Mouse (Mus musculus): ENCODE data around the gene Fam210b. TPM values are rescaled to one million over a fixed set of nuclear protein-coding genes. Genes with fewer than 3 reads are reported as not detected.

The Fam210b gene
- polyA plus RNA-seq, 1 experiment from 2014 or later, result 13.1 TPM

DNA sequence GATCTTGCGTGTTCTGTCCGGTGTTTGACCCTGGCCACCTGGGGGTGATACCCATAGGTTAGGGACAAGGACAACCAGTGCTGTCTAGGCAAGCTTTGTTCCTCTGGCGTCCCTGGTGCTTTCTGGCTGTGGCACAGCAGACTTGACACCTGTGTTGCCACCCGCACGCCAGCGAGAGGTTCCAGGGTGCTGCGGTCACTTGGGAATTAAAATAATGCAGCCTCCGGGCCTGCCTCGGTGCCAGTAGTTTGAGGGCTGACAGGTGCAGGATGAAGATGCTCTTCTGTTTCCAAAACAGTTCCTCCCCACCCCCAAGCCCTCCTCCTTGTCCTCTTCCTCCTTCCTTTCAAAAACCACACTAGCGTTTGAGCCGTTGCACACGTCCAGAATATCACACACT, 36.5 kb downstream of the Fam210b start:
- H3K4me1 ChIP-seq (ENCODE audit: control insufficient read depth, insufficient read depth, low read length), result no peaks in the 10 kb centered on the region
- no peak overlapping the region for H3K27ac ChIP-seq (replicated peaks; ENCODE audit: low read depth, low read length)
- WGBS, result 88% methylated on average over 11 of the region's 12 CpGs
- H3K9ac ChIP-seq (ENCODE audit: low read depth, low read length), result no peak overlapping the region
- no peak for DNase-seq (ENCODE audit: low spot score)
- H3K27me3 ChIP-seq (replicated peaks; ENCODE audit: control insufficient read depth, insufficient read depth, low read length), result no peaks in the 10 kb centered on the region
- peaks cover 60% of the 10 kb centered on the region for H3K36me3 ChIP-seq (ENCODE audit: control insufficient read depth, insufficient read depth, low read length)
- H3K4me3 ChIP-seq (ENCODE audit: low read depth, low read length), result no peak overlapping the region
- H3K9me3 ChIP-seq (ENCODE audit: control insufficient read depth, low read length), result no peaks in the 10 kb centered on the region
- ATAC-seq (ENCODE audit: low read depth), result no peak
- no peak overlapping the region for H3K4me2 ChIP-seq (ENCODE audit: low read depth, low read length)

DNA sequence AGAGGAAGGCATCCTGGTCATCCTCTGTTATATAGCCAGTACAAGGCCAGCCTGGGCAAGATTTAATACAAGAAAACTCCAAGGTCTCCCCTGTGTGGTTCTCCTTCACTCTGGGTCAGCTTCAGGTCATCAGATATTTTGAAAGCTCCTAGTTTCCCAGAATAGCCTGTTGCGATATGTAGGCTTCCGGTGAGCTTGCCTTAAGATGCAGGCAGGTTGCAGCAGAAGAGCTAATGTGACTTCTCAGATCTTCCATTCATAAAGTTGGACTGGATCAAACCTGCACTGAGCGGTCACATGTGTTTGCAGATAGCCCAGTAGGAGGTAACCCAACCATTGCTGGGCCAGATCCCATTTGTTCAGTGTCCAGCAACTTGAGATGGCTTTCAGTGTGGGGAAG, 39.4 kb downstream of the Fam210b start:
- H3K4me1 ChIP-seq (ENCODE audit: control insufficient read depth, insufficient read depth, low read length), result no peaks in the 10 kb centered on the region
- no peak for DNase-seq (ENCODE audit: low spot score)
- peaks cover 32% of the 10 kb centered on the region for H3K36me3 ChIP-seq (ENCODE audit: control insufficient read depth, insufficient read depth, low read length)
- WGBS, result 87% methylated on average over 3 of the region's 3 CpGs
- ATAC-seq (ENCODE audit: low read depth), result no peak
- no peak overlapping the region for H3K4me2 ChIP-seq (ENCODE audit: low read depth, low read length)
- no peak overlapping the region for H3K9ac ChIP-seq (ENCODE audit: low read depth, low read length)
- H3K27ac ChIP-seq (replicated peaks; ENCODE audit: low read depth, low read length), result no peak overlapping the region
- no peaks in the 10 kb centered on the region for H3K27me3 ChIP-seq (replicated peaks; ENCODE audit: control insufficient read depth, insufficient read depth, low read length)
- no peaks in the 10 kb centered on the region for H3K9me3 ChIP-seq (ENCODE audit: control insufficient read depth, low read length)
- H3K4me3 ChIP-seq (ENCODE audit: low read depth, low read length), result no peak overlapping the region

DNA sequence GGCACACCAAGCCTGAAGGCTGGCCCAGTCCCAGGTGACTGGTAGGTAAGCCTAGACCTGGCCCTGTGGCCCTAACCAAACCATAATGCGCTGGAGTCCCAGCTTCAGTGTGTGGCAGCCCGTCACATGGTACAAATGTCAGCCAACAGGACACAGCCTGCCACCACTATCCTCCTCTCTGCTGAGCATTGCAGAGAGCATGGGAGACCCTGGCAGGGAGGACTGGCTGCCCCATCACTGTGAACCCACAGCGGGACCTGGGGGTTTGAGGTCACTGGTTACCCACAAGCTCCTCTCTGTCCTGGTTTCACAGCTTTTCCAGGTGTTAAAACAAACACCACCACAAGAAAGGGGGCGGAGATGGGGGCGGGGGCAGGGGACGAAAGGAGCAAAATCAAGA, 45.0 kb downstream of the Fam210b start:
- H3K27me3 ChIP-seq (replicated peaks; ENCODE audit: control insufficient read depth, insufficient read depth, low read length), result no peaks in the 10 kb centered on the region
- DNase-seq (ENCODE audit: low spot score) (no peak), ATAC-seq (ENCODE audit: low read depth) (no peak)
- H3K27ac ChIP-seq (replicated peaks; ENCODE audit: low read depth, low read length), result no peak overlapping the region
- H3K4me3 ChIP-seq (ENCODE audit: low read depth, low read length), result no peak overlapping the region
- H3K36me3 ChIP-seq (ENCODE audit: control insufficient read depth, insufficient read depth, low read length), result no peaks in the 10 kb centered on the region
- H3K9ac ChIP-seq (ENCODE audit: low read depth, low read length), result no peak overlapping the region
- H3K4me1 ChIP-seq (ENCODE audit: control insufficient read depth, insufficient read depth, low read length), result no peaks in the 10 kb centered on the region
- WGBS, result 49% methylated on average over 6 of the region's 6 CpGs
- H3K4me2 ChIP-seq (ENCODE audit: low read depth, low read length), result no peak overlapping the region
- H3K9me3 ChIP-seq (ENCODE audit: control insufficient read depth, low read length), result no peaks in the 10 kb centered on the region

DNA sequence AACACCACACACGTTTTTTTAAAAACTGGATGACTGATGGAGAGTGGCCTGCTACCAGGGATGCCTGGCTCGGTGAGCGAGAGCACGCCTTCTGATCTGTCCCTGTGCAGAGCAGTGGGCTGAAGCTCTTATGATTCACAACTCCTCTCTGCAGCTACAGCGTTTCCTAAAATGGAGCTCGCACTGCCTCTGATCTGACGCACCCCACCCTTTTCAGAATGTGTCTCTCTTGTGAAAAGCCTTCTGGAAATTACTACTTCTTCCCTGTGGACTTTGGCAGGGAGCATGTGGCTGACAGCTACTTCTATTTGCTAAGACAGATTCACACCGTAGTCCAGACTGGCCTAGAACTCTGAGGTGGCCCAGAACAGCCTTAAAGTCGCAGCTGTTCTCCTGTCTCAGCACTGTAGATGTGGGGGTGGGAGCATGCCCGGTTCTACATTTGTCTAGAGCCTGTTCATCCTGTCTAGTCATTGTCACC, 46.7 kb downstream of the Fam210b start:
- ATAC-seq (ENCODE audit: low read depth), result no peak
- WGBS, result 62% methylated on average over 10 of the region's 10 CpGs

DNA sequence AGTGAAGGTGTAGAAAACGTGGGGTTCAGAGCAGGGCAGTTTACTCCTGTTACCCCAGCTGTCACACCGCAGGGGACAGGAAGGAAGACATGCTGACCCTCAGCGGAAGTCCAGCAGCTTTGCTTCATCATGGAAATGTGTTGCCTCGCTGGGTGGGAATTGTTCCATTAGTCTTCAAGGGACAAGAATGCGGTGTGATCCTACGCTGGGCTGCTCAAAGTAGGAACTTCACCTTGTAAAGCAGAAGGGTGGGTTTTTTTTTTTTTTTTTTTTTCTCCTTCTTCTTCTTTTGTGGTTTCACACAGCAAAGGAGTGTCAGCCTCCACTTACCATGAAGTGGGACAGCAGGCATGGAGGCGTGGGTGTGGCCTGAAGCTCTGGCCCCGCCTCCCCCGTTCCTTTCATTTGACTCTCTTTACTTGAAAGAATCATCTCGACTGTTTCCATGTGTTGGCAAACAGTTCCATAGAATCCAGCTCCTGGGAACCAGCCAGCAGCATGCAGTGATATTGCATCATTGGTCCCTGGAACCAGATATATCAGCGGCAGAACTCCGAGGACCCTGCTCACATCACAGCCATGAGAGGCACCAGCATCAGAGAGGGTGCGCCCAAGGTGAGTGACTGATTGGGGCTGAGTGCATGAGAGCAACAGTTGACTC, 48.2 kb downstream of the Fam210b start, which contains the start of gene Cass4:
Cass4 (plus strand) TSS at position 404 of the 661 bp plus-strand sequence.
- Histone ChIP-seq H3K27me3 (replicated peaks; ENCODE audit: control insufficient read depth, insufficient read depth, low read length) (no peaks in the 10 kb centered on the region), H3K4me2 (ENCODE audit: low read depth, low read length) (no peak within 1 kb of the TSS), H3K9ac (ENCODE audit: low read depth, low read length) (no peak within 1 kb of the TSS), H3K36me3 (ENCODE audit: control insufficient read depth, insufficient read depth, low read length) (no peaks in the 10 kb centered on the region), H3K9me3 (ENCODE audit: control insufficient read depth, low read length) (no peaks in the 10 kb centered on the region), H3K27ac (replicated peaks; ENCODE audit: low read depth, low read length) (no peak within 1 kb of the TSS), H3K4me3 (ENCODE audit: low read depth, low read length) (no peak within 1 kb of the TSS), H3K4me1 (ENCODE audit: control insufficient read depth, insufficient read depth, low read length) (no peaks in the 10 kb centered on the region)
- no peak for DNase-seq (ENCODE audit: low spot score)
- 35% methylated on average over 13 of the region's 13 CpGs for whole genome bisulfite sequencing
- no peak for ATAC-seq (ENCODE audit: low read depth)

More for the DNA sequence above, 46.7 kb downstream of the Fam210b start:
- no peaks in the 10 kb centered on the region for H3K4me1 ChIP-seq (ENCODE audit: control insufficient read depth, insufficient read depth, low read length)
- no peaks in the 10 kb centered on the region for H3K27me3 ChIP-seq (replicated peaks; ENCODE audit: control insufficient read depth, insufficient read depth, low read length)
- no peak for DNase-seq (ENCODE audit: low spot score)
- H3K27ac ChIP-seq (replicated peaks; ENCODE audit: low read depth, low read length), result no peak overlapping the region
- no peaks in the 10 kb centered on the region for H3K9me3 ChIP-seq (ENCODE audit: control insufficient read depth, low read length)
- no peak overlapping the region for H3K4me2 ChIP-seq (ENCODE audit: low read depth, low read length)
- H3K36me3 ChIP-seq (ENCODE audit: control insufficient read depth, insufficient read depth, low read length), result no peaks in the 10 kb centered on the region
- no peak overlapping the region for H3K4me3 ChIP-seq (ENCODE audit: low read depth, low read length)
- H3K9ac ChIP-seq (ENCODE audit: low read depth, low read length), result no peak overlapping the region

DNA sequence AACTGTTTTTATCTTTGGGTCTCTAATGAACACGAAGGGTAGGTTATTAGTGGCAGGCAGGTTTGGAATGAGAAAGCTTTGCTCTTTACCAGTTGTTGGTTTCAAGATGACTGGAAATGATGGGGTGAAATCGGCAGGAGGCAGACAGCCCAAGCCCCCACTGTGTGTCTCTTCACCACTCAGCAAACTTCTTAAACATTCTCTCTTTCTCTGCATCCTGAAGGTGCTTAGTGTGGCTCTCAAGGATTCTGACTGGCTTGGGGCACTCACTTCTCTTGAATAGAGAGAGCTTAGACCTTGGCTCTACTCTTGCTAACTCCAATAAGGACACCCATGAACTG, 48.7 kb downstream of the Fam210b start:
- Histone ChIP-seq H3K27ac (replicated peaks; ENCODE audit: low read depth, low read length) (no peak overlapping the region), H3K9me3 (ENCODE audit: control insufficient read depth, low read length) (no peaks in the 10 kb centered on the region), H3K36me3 (ENCODE audit: control insufficient read depth, insufficient read depth, low read length) (no peaks in the 10 kb centered on the region), H3K4me3 (ENCODE audit: low read depth, low read length) (no peak overlapping the region), H3K27me3 (replicated peaks; ENCODE audit: control insufficient read depth, insufficient read depth, low read length) (no peaks in the 10 kb centered on the region), H3K4me1 (ENCODE audit: control insufficient read depth, insufficient read depth, low read length) (no peaks in the 10 kb centered on the region), H3K9ac (ENCODE audit: low read depth, low read length) (no peak overlapping the region), H3K4me2 (ENCODE audit: low read depth, low read length) (no peak overlapping the region)
- no peak for DNase-seq (ENCODE audit: low spot score)
- ATAC-seq (ENCODE audit: low read depth), result no peak
- WGBS, result 72% methylated on average over 2 of the region's 2 CpGs

DNA sequence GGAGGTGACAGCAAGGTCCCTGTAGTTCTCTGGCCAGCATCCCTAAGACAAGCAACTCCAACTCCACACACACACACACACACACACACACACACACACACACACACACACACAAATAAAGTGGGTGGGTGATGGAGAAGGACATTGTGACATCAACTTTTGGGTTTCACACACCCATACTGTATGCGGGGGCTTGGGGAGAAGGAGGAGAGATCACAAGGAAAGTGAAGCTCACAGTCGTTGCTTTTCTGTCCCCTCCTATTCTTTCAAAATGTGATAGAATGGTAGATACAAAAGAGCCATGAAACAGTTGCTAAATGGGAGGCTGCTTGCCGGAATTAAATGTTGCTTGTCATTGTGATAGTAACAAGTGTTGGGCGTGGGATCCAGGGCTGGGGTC, 49.3 kb downstream of the Fam210b start:
- Histone ChIP-seq H3K4me2 (ENCODE audit: low read depth, low read length) (no peak overlapping the region), H3K4me3 (ENCODE audit: low read depth, low read length) (no peak overlapping the region), H3K9ac (ENCODE audit: low read depth, low read length) (no peak overlapping the region), H3K4me1 (ENCODE audit: control insufficient read depth, insufficient read depth, low read length) (no peaks in the 10 kb centered on the region), H3K9me3 (ENCODE audit: control insufficient read depth, low read length) (no peaks in the 10 kb centered on the region), H3K27me3 (replicated peaks; ENCODE audit: control insufficient read depth, insufficient read depth, low read length) (no peaks in the 10 kb centered on the region), H3K27ac (replicated peaks; ENCODE audit: low read depth, low read length) (no peak overlapping the region), H3K36me3 (ENCODE audit: control insufficient read depth, insufficient read depth, low read length) (no peaks in the 10 kb centered on the region)
- WGBS, result 78% methylated on average over 4 of the region's 4 CpGs
- ATAC-seq (ENCODE audit: low read depth), result no peak
- DNase-seq (ENCODE audit: low spot score), result no peak

DNA sequence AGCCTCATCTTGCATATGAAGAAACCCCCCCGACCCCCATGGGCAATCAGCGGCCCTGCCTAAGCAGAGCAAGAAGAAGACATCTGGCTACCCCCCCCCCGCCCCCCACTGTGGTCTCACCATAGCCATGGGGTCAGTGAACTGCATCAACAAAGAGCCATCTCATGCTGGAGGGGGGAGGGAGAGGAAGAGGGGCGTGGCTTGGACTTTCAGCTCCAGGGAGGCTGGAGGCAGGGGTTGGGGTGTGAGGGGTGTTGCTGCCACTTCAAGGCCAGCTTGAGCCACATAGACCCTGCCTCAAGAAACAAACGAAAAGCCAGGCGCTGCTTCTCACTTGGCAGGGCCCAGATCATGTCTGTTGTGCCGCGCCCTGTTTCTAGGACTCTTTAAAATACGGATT, 50.6 kb downstream of the Fam210b start:
- H3K27ac ChIP-seq (replicated peaks; ENCODE audit: low read depth, low read length), result no peak overlapping the region
- no peak overlapping the region for H3K4me3 ChIP-seq (ENCODE audit: low read depth, low read length)
- H3K27me3 ChIP-seq (replicated peaks; ENCODE audit: control insufficient read depth, insufficient read depth, low read length), result no peaks in the 10 kb centered on the region
- no peaks in the 10 kb centered on the region for H3K4me1 ChIP-seq (ENCODE audit: control insufficient read depth, insufficient read depth, low read length)
- no peak overlapping the region for H3K9ac ChIP-seq (ENCODE audit: low read depth, low read length)
- 46% methylated on average over 9 of the region's 9 CpGs for WGBS
- ATAC-seq (ENCODE audit: low read depth), result no peak
- H3K9me3 ChIP-seq (ENCODE audit: control insufficient read depth, low read length), result no peaks in the 10 kb centered on the region
- no peak overlapping the region for H3K4me2 ChIP-seq (ENCODE audit: low read depth, low read length)
- DNase-seq (ENCODE audit: low spot score), result no peak
- H3K36me3 ChIP-seq (ENCODE audit: control insufficient read depth, insufficient read depth, low read length), result no peaks in the 10 kb centered on the region

DNA sequence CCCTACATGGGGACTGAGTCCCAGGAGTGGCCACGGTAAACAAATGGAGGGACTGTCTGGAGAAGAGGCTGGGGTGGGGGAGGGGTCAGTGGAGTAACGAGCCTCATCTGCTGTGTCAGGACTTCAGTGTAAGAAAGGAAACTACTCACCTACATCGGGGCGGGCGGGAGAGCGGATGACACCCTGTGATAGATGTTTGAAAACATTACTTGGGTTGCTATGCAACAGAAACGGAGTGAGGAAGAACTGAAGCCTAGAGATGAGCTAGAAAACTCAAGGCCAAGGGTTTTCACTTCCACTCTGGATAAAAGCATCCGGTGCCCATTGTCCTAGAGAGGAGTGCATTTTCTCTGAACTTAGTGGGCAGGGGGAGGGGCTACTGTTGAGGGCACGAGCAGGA, 54.5 kb downstream of the Fam210b start:
- no peak for DNase-seq (ENCODE audit: low spot score)

More for the DNA sequence above, 54.5 kb downstream of the Fam210b start:
- WGBS, result 42% methylated on average over 9 of the region's 9 CpGs
- no peak overlapping the region for H3K4me2 ChIP-seq (ENCODE audit: low read depth, low read length)
- H3K9ac ChIP-seq (ENCODE audit: low read depth, low read length), result no peak overlapping the region
- no peaks in the 10 kb centered on the region for H3K27me3 ChIP-seq (replicated peaks; ENCODE audit: control insufficient read depth, insufficient read depth, low read length)
- H3K4me1 ChIP-seq (ENCODE audit: control insufficient read depth, insufficient read depth, low read length), result no peaks in the 10 kb centered on the region
- H3K4me3 ChIP-seq (ENCODE audit: low read depth, low read length), result no peak overlapping the region
- H3K9me3 ChIP-seq (ENCODE audit: control insufficient read depth, low read length), result no peaks in the 10 kb centered on the region
- no peak for ATAC-seq (ENCODE audit: low read depth)
- H3K27ac ChIP-seq (replicated peaks; ENCODE audit: low read depth, low read length), result no peak overlapping the region
- H3K36me3 ChIP-seq (ENCODE audit: control insufficient read depth, insufficient read depth, low read length), result no peaks in the 10 kb centered on the region
